Mouse (Mus musculus) urinary bladder, postnatal 0 days (tissue): ENCODE data around the gene Uri1. TPM values are rescaled to one million over a fixed set of nuclear protein-coding genes. Genes with fewer than 3 reads are reported as not detected.

Source experiments
- polyA plus RNA-seq: library from polyadenylated mRNA; unstranded; fragments of >200 nt; fragmentation: Nextera tagmentation; extraction: Ambion mirVana; gene quantifications from 2 replicates; pipeline ENCODE4 v1.2.1, GENCODE M21; 2015

Uri1 gene
- 29.6 and 30.5 TPM in 2 replicates for polyA plus RNA-seq

DNA sequence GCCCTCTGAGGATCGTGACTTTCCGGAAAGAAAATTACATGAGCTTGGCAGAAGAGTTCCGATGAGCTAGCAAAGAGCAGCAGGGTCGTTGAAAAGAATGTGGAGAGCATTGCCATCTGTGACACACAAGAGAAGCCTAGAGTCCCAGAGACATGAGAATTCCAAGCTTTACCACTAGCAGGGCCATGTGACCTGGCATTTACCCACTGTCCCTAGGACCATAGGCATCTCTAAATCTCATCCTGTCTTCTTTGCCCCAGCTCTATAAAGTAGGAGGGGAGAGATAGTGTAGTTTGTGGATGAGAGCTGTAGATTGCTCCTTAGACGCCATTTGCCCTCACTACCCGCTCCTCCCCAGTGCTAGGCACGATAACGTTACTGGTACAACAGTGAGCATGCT is at the start of gene Uri1:
Gene Uri1 (minus strand): TSS at position 101 of the 400 bp plus-strand sequence.

Other genes starting within 250 kb of the Uri1 start
- 4.7 and 6.1 TPM in 2 replicates for gene Zfp536, start 249.9 kb downstream of the Uri1 start, polyA plus RNA-seq
- gene Ccne1, start 84.0 kb upstream of the Uri1 start, polyA plus RNA-seq: 10.6 and 14.5 TPM in 2 replicates
- gene 1600014C10Rik, start 159.7 kb upstream of the Uri1 start, polyA plus RNA-seq: 30.1 and 33.3 TPM in 2 replicates
- 8.9 and 9.8 TPM in 2 replicates for gene Plekhf1, start 204.5 kb upstream of the Uri1 start, polyA plus RNA-seq
- 22.7 and 30.0 TPM in 2 replicates for gene Pop4, start 247.9 kb upstream of the Uri1 start, polyA plus RNA-seq